Mouse (Mus musculus) ZHBTc4 (cell line): ENCODE measurements around the gene Has1.
"Not testable (repeated sequence)": the region's sequence is repeated elsewhere in the genome, so short reads cannot be mapped to it uniquely, and the experiment has no call there.

Experiments used
- DNase-seq: peaks from one replicate; pipeline ENCODE4 v3.0.0-alpha.2; 2011; ENCODE audit warnings: low read depth, low spot score

The Has1 gene

DNA sequence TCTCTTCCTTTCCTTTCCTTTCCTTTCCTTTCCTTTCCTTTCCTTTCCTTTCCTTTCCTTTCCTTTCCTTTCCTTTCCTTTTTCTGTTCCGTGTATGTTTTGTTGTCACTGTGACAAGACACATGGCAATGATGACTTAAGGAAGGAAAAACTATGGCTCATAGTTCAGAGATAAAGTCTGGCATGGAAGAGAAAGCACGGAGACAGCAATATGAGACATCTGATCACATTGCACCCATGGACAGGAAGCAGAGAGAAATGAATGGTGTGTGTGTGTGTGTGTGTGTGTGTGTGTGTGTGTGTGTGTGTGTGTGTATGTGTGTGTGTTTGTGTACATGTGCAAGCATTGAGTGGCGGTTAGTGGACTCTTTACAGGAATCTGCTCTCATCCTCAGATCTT, 10.4 kb downstream of the Has1 start:
- DNase-seq: not testable (repeated sequence)

DNA sequence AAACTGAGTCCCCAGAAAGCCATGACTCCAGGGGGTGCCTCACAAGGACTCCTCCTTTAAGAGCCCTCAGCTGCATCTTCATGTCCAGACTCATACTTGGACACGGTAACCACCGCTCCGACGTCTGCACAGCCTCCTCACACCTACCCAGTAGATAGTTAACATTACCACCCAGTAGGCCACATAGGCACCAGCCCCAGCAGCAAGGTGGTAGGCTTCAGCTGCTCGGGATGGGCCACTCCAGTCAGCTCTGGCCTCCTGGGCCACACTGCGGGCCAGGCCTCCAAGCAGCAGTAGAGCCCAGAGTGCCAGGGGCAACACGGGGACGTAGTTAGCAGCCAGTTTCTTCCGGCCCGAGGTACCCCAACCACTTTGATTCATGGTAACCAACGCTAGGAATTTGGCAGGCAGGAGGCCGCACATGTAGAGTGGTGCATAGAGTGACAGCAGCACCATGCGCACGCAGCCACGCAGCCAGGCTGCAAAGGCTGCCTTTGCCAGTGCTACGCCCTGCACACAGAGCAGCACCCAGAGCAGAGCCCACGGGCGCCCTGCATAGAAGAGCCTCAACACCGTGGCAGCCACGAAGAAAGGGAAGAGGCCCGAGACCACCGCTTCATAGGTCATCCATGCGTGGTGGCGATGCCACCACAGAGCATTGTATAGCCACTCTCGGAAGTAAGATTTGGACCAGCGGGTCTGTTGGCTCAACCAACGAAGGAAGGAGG, 11.3 kb downstream of the Has1 start:
- peak; percentile 47 for DNase-seq

DNA sequence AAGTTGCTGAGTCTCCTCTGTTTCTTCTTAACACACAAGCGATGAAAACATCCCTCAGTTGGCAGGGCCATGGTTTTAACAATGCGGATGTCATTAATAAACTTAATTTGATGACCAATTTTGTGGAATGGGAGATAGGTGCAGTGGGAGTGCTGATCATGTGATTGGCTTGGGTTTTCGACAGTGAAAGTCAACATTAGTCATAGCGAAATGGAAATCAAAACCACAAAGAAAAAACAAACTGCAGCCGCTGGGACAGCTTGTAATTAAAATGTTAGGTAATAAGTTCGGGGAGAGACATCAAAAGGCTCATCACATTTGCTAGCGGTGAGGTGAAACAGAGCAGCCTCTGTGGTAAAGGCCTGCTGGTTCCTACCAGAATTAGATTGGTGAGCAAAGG, 14.2 kb downstream of the Has1 start:
- DNase-seq: no peak

DNA sequence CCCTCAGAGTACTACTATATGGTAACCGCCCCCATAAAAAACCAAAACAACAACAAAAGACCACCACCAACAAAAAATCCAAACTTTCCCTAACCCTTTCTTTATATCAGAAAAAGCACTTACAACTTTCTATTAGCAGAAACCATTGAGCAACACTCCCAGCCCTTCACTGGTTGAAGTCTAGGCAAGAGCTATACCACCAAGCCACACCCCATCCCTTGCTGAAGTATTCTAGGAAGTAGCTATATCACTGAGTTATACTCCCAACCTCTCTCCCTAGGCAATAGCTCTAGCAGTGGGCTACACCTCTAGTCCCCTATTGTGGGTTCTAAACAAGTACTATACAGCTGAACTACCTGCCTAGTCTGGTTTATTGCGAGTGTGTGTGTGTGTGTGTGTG, 15.7 kb downstream of the Has1 start:
- DNase-seq: no peak

DNA sequence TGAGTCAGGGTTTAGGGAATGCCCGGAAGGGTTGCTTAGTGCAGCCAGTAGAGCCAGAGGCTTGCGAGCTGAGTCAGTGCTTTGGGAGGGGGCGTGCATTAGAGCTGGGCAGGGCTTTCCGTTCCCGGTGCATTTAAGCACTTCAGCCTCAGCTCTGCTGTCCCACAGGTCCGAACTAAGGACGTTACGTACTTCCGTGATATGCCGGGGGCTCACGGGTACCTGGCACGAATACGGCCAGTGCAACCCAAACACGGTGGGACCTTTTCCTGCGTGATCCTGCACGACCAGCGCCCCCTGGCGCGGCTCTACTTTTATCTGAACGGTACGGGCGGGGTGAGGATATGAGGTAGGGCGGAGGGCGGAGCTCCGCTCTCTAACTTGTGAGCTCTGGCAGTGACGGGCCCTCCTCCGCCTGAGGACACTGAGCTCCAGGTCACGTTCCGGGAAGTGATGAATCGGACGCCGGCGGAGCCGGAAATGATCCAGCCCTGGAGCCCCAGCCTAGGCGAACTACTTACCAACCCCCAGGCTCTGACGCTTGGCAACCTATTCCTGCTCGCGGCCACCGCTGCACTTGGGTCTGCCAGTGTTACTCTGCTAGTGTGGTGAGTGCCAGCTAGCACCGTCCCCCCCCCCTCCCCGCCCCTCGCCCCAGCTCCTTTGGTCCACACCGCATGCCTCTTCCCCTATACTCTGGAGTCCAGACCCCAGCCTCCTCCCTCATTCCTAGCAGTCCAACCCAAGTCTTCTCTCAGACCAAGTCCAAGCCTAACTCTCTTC, 16.9 kb downstream of the Has1 start:
- DNase-seq: peak; percentile 98

DNA sequence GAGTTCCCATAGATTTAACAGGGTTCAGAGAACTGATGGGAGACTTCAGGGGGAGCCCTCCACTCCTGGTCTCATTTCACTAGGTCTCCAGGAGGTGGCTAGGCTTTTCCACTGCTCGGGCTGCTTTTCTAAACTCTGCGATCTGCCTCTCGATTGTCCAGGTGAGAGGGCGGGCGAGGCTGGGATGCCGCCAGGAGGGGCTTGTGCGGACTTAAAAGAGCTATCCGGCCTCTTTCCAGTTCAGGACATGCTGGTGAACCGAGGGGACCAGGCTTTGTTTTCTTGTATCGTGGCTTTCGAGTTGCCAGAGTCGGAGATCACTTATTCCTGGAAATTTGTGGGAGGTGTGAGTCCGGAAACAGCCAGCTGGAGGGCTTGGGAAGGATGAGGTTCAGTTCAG, 17.6 kb downstream of the Has1 start:
- no peak for DNase-seq

DNA sequence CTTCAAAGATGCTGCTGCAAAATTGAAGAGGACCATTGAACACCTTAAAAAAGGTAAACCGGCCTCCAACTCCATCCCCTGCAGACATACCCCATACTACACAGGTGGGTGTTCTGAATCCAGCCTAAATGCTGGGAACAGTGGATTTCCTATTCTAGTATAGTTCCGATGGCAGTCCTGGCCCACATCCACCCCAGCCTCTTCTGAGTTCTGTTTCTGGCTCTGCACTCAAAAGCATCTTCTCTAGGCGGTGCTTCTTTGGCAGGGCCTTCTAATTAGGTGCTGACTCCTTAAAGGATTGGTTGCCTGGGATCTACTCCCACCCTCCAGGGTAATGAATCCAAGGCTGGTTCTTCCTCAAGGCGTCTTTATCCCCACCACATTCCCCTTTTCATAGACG, 18.9 kb downstream of the Has1 start:
- no peak for DNase-seq

DNA sequence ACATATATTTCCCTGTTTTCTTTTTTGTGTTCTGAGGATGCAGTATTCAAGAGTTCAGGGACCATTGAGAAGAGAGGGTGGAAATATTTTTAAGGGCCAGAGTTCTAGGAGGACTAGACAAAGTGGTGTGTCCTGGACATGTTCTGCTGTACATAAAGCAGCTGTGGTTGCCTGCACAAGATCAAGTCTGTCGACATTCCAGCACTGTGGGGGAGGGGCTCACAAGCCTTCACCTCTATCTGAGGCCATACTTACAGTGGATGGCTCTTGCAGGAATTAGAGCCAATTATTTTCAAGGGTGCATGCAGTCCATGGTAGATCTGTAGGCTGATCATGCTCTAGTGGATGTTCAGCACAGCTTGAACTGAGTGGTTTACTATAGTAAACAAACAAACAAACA, 20.1 kb downstream of the Has1 start:
- peak; percentile 41 for DNase-seq

DNA sequence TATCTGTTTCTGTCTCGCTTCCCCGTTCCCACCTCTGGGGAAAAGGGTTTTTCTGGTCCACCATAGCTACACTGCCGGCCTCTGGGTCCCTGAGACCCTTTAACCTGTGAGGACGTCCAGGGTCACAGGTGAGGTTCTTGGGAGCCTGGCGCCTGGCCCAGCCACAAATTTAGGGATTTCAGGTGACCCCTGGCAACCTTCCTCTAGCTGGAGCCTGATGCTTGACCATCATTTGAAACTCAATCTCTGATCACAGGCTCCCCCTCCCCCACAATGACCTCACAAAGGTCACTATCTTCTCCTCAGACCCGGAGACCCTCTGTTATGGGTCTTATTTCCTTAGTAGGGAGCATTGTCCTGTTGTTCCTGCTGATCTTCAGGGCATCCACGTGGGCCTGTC, 24.3 kb downstream of the Has1 start:
- DNase-seq: no peak

DNA sequence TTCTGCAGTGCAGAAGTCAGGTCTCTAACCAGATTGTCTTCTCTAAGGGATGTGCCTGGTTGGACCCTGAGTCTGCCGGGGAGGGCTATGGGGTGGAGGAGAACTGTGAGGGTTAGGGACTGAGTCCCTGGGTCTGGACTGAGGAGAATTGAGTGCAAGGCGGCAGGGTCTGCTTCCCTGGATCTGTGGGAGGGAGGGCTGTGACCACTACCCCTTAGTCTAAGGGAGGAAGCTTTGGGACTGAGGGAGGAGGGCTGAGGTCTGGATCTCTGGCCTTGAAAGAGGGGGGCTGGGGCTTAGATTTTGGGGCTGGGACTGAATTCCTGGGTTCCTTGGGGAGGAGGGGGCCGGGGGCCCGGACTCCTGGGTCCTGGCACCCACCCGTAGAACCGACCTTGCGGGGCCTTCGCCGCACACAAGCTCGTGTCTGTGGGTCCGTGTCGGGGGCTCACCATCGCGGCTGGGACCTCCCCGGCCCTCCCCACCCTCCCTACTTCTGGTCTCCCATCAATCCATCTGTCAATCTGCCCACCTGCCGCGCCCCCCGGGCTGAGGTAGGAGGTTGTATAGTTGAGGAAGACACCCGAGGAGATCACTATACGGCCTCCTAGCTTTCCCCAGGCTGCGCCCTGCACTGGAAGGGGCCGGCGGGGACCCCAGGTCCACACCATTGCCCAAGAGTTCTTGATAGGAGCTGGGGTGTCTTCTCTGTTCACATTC, 25.0 kb downstream of the Has1 start:
- no peak for DNase-seq

DNA sequence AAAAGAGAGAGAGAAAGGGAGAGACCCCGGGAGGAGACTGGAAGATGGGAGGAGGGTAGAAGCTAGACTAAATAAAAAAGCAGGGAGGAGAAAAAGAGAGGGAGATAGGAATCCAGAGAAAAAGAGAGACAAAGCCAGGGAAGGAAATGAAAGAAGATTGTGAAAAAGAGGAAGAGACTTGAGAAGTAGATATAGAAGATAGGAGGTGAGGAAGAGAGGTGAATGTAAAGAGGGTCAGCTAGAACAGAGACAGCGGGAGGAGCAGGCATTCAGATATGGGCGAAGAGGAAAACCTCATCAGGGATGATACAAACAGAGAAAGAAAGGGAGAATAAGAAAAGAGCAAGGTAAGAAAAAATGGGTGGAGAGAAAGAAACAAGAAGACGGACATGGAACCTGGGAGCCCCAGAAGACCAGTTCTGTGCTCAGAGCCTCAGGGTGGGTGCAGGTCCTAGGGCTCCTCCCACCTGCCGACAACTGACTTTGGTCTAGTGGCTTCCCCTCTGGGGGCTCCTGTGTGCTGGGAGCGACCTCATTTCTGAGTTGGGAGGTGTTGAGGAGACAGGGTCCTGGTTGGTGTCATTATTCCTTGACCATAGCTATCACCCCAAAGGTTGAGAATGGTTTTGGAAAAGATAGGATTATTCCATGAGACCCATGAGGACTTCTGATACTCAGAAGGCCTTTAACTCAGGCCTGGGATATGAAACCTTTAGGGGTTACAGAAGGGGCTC, 25.8 kb downstream of the Has1 start:
- DNase-seq: peak; percentile 38

DNA sequence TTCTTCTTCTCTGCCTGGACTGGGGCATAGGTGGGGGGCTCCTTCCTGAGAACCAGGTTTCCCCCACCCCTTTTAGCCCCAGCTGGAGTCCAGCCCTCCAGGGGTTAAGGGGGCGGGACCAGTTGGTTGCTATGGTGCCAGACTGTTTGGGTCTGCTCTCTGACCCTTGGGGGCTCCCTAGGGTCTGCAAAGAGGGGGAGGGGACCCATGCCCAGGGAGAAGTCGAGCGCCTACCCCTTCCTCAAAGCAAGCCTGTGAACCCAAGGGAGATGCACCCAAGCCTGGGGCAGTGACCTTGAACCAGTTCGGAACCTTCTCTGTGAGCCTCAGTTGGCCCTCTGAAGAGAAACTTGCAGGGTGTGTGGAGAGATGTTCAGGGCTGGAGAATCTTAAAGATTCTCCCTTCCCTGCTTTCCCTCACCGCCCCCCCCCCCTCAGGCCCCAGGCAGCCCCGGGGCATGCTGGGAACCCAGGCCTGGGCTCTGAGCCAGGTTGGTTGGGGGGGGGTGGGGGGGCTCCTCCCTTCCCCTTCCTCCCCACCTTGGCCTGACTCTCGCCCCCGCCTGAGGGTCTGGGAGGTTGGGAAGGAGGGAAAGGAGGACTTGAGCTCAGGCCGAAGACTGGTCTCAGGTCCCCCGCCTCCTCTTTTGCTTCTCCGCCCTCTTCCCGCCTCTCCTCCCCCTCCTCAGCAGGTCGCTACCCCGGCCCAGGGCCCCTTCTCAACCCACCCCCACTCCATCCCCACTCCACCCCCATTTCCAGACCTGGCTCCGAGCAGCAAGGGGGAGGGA, 26.6 kb downstream of the Has1 start:
- DNase-seq: peak; percentile 80

DNA sequence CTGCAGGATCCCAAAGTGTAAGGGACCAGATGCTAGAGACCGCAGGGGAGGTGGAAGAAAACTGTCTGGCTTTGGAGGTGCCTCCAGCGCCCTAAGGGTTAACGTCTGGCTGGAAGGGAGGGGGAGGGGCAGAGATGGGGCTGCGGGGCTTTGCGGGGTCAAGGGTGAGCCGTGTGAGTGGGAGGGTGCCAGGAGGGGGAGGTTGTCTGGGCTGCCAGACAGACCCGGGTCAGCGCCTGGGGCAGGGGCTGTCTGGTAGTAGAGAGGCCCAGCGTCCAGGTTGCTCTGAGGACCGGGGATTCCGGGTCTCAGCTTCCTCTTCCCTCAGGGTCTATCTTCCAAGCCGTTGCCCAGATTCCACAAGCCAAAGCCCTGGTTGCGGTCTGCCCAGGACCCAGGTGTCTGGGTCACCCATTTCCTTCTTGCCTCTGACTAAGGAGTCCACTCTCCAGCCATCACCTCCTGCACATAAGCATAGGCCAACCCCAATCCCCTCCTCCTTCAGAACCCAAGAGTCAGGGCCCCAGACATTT, 27.3 kb downstream of the Has1 start:
- DNase-seq: peak; percentile 73

DNA sequence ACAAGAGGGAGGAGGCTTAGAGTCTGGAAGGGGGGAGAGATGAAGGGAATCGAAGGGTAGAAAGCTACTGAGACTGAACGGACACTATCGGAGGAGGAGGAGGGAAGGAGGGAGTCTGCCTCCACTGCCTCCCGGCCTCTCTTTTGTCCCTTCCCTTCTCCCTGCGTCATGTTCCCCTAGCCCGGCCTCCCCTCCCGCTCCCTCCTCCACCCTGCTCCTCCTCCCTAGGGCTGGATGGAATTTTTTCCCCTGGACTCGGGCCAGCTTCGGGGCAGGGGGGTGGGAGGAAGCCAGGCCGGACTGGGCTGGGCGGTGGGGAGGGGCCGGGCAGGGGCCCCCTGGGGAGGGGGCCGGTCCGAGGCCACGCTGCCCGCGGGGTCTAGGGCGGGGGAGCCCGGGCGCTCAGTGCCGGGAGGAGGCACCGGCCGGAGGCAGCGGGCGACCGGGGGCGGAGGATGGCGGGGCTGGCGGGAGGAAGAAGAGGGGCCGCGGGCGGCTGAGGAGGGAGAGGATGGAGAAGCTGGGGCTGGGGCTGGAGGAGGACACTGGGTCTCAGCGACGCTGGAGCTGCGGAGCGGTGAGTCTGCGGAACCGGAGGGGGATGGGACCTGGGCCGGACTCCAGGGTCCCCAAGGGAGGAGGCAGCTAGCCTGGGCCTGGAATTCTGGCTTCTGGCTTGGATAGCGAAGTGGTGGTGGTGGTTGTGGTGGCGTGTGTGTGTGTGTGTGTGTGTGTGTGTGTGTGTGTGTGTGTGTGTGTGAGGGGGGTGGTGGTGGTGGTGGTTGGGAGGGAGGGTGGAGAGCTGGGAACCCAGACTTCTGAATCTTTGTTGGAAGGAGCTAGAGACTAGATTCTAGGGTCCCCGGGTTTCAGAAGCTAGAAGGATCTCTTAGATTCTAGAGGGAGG, 28.0 kb downstream of the Has1 start, which contains the start of gene Spaca6:
TSS of gene Spaca6 (plus strand) at position 408 of the 907 bp plus-strand sequence.
- DNase-seq: peak; percentile 89

DNA sequence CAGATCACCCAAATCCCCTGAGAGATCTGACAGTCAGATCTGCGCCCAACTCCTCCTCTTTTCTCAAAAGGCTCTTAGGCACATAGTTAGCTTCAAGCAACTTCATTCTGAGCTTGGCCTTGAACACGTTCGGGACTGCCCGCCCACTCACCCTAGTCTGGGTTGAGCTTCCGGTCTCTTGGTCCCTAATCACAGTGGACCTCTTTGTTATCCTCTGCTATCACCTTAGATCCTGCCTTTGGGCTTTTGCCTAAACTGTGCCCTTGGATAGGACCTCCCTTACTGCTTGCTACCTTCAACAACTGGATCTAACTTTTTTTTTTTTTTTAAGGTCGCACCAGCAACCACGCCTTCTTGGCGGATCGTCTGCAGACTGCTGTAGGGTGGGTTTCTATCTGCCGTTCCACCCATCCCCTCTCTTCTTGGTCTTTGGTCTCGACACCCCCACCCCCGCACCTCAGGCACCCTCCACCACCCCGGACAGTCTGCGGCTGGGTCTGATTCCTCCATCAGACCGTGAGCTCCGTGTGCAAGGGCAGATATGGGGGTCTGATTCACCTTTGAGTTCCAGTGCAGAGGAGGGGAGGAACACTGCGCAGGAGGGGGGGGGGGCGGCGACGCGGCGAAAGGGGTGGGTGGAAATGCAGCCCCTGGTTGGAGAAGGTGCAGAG, 28.9 kb downstream of the Has1 start:
- peak; percentile 61 for DNase-seq

DNA sequence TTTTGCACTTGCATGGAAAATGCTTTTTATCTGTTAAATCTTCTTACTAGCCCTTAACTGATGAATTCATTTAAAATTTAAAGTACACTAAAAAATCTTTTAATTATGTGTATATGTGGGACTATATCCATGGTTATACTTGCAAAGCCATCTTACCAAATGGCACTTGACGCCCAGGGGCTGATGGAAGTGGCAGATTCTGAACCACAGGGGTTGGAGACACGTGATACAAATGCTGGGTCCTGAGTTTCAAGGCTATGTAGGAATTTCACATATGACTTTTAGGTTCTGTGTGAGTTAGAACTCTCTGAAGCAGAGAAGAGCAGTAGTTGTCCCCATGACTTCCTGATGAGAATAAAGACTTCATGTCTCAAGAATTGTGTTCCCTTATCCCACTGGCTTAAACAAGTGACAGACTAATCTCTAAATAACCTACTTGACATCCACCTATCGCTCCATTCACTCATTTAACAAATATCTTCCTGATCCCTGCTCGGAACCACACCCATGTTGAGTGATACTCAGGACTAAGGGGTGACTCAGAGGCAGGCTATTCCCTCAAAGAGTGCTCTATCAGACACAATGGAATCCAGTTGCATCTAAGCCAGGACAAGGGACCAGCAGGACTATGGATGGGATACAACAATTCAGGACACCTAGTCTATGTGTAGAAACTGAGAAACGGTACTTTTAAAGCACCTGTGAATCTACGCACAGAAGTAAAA, 31.2 kb downstream of the Has1 start:
- DNase-seq: no peak

DNA sequence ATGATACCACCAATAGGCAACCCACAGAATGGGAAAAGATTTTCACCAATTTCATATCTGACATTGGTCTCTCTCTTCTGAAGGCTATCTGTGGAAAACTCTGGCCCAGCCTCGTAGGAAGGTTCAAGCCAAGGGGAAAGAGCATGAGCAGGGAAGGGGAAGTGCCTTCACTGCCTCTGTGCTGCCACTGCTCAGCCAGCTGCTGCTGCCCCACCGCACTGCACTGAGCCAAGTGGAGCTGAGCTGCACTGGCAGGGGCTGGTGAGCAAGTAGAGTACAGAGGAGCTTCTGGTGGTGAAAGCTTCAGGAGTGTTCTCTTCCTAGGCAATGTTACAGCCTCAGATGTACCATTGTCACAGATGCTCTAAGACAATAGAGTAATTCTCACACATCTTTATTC, 59.5 kb downstream of the Has1 start:
- no peak for DNase-seq
